Mouse (Mus musculus) MEL (cell line): Measurements from ENCODE around the gene Eif3m.

ENCODE experiments used
- CTCF ChIP-seq, 3 experiments: IDR thresholded peaks in 2 of 3; conservative IDR thresholded peaks in 1 of 3; 2 replicates each; pipeline ENCODE4 v1.5.1; 2011 to 2012; ENCODE audit warnings: low read length in 3 of 3, low read depth in 2 of 3, mild to moderate bottlenecking in 2 of 3, improper control_type of control experiment in 1 of 3, inconsistent platforms in 1 of 3, mixed read lengths in 1 of 3, moderate library complexity in 1 of 3; ENCODE audit not compliant: control insufficient read depth in 1 of 3, insufficient read depth in 1 of 3, poor library complexity in 1 of 3, severe bottlenecking in 1 of 3
- EP300 ChIP-seq, 2 experiments: IDR thresholded peaks; 2 replicates each; pipeline ENCODE4 v1.6.1; 2011; ENCODE audit warnings: improper control_type of control experiment in 2 of 2, low read length in 2 of 2, low read depth in 1 of 2, mild to moderate bottlenecking in 1 of 2
- GABPA ChIP-seq: IDR thresholded peaks from 2 replicates; pipeline ENCODE4 v1.6.1; 2012; ENCODE audit warnings: low read depth, mild to moderate bottlenecking, inconsistent platforms, low read length, improper control_type of control experiment, moderate library complexity
- HCFC1 ChIP-seq: IDR thresholded peaks from 2 replicates; pipeline ENCODE4 v1.6.1; 2012; ENCODE audit warnings: low read depth, mild to moderate bottlenecking, inconsistent platforms, low read length, improper control_type of control experiment, moderate library complexity
- POLR2AphosphoS2 ChIP-seq: IDR thresholded peaks from 2 replicates; pipeline ENCODE4 v1.6.1; 2011; ENCODE audit warnings: low read length, improper control_type of control experiment
- TCF12 ChIP-seq: IDR thresholded peaks from 2 replicates; pipeline ENCODE4 v1.6.1; 2014; ENCODE audit warnings: low read depth, mild to moderate bottlenecking, inconsistent platforms, low read length, improper control_type of control experiment, moderate library complexity
- USF1 ChIP-seq: IDR thresholded peaks from 2 replicates; pipeline ENCODE4 v1.6.1; 2014; ENCODE audit warnings: low read depth, mild to moderate bottlenecking, inconsistent platforms, low read length, improper control_type of control experiment, moderate library complexity

DNA sequence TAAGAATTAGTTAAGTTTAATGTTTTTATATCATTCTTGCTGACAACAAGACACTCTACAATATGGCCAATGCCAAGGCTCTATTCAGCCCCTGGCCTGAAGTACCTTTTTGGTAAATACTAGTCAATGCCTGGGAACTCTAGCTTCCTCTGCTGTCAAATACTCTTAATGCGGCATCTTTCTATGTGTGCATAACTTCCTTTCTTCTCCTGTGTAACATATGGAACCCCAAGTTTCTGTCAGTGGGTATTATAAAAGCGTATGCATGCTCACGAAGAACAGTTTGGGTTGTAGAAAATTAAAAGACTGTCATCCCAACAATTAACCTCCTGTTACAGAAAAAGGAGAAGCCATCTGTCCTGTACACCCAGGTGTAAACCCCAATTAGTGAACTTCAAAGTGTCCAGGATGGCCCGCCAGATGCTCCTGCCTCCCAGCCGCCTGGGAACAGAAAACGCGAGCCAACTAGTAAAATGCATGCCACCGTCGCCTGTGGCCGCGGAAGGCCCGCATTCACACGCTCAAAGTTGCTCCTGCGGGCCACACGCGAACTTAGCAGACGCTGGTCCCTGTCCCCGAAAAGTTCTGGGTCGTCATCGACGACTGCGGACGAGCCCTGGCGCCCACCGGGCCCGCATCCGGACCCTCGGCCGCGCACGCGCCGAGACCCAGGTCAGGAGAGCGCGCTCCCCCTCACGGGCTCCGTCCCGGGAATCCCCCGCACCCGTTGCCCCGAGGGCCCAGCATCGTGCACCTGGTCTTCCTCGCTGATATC is 501 bp downstream of the Eif3m start:
- TF ChIP-seq CTCF (IDR thresholded peaks at IDR 0.05 in 2 of 3, conservative IDR thresholded peaks at IDR 0.05 in 1 of 3; ENCODE audit: control insufficient read depth in 1 of 3, insufficient read depth in 1 of 3, low read depth in 2 of 3, low read length in 3 of 3, poor library complexity in 1 of 3, severe bottlenecking in 1 of 3) (no peak), EP300 (IDR thresholded peaks at IDR 0.05; ENCODE audit: low read depth in 1 of 2, low read length in 2 of 2) (no peak), USF1 (no peak), HCFC1 (no peak), POLR2AphosphoS2 (no peak), GABPA (no peak), TCF12 (no peak)
